Mouse (Mus musculus) layer of hippocampus, postnatal 10 days (tissue): ENCODE measurements at regions not wholly inside any gene's neighbourhood (a gene's known extent, or its start where the extent isn't known, plus 50 kb on each side); places are given as distances from the start of the nearest gene placed in this dataset.

ENCODE experiments used
- DNase-seq, 2 experiments: peaks; one replicate each; pipeline ENCODE4 v3.0.0; 2021; ENCODE audit warnings: low spot score in 2 of 2

DNA sequence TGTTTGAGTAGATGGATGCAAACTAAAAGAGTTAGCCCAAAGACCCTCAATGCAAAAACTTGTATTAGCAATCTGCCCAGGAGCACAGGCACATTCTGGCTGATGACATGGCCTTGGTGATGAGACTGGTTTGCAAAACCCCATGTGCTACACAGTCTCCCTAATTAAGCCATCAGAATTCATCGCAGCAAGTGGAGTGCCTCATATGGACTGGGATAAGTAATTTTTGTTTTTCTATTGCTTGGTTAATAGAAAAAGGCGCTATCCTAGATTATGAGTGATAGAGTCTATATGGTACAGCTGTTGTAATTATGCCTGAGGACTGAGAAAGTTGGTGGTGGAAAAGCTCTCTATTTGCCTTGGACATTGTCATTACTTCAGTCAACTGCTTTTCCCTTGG, 155.2 kb upstream of the Robo1 start:
- no peak for DNase-seq

DNA sequence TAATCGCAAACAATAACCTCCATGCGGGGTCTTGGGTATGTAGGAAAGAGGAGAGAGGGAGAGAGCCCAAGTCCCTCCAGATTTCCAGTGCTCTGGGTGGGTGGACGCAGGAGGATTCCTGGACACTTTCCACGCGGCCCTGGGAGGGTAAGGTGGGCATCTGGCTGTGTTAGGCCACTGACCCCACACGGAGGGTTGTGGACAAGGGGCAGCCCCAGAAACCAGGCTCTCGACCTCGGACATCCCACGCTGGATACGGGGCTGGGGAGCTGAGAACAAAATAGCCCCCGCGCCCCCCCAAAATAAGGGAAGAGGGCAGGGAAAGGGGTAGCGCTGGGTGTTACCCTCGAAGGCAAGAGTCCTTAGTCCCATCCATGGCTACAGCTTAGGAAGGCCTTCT, 150.2 kb upstream of the Robo1 start:
- DNase-seq: no peak

DNA sequence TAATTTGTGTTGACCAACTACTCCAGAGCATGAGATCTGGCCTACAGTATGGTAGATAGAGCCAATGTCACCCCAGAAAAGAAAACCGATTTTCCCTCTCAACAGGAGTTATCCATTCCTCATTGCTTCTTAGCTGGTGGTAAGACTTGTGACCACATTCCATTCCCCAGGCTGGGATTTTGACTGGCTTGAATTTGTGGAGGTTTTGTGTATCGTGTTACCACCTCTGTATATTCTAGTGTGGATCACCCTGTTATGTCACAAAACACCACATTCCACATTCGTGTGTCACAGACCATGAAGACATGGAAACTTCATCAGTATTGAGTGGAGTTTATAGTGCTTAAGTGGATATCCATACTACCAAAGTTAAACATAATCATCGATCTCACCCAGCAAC, 148.7 kb upstream of the Robo1 start:
- no peak for DNase-seq

GRCm38 (mm10) chr16:72175727-72176126, 132.4 kb upstream of the Robo1 start:
- DNase-seq: no peak

DNA sequence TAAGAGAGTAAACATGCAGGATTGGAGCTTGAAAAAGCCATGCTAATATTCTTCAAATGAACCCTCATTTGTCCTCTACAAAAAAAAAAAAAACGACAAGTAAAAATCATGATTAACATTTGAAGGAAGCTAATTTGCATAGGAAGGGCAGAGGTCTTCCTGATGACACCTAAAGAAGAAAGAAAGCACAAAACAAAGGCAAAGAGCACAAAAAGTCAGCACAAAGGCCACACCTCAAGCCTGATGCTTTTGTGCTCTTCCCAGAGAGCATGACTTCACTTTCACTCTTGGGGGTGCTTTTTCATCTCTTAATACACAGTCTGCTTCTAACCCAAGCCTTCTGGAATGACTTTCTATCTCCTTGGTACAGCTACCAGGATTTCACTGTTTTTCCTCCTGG, 113.8 kb upstream of the Robo1 start:
- no peak for DNase-seq

GRCm38 (mm10) chr16:72215360-72216013, 92.6 kb upstream of the Robo1 start:
- DNase-seq: peak; percentile 72 to 78

GRCm38 (mm10) chr16:72218021-72218420, 90.1 kb upstream of the Robo1 start:
- DNase-seq: no peak

GRCm38 (mm10) chr16:72221912-72222502, 86.1 kb upstream of the Robo1 start:
- DNase-seq: peak in 1 of 2 experiments; percentile 20

GRCm38 (mm10) chr16:72223860-72224259, 84.2 kb upstream of the Robo1 start:
- no peak for DNase-seq

DNA sequence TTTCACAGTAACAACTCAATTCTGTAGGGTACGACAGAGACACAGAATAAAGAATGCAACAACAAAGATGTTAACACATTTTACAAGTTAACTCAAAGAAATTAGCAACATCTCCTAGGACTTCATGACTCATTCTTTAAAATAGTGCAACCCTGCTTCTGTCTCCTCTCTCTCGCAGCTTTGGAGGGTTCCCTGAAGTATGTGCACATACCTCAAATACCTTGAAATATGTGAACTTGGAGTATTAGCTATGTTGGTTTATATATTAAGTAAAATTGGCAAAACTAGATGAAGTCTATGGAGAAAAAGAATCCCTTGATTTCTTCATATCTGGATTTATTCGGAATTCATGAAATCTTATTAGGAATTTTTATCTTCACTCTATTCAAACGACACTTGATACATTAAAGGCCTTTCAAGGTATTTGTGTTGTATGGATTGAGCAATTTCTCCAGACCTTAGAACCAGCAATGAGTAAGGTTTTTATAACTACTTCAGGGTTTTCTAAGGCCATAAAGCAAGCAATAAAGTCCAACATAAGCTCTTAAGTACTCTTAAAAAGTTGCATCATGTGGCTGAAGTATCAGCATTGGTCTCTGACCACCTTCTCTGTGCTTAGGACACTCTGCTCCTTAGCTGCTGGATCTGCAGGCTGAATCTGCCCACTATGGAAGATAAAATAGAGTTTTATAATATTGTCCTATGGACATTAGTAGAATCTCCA, 82.8 kb upstream of the Robo1 start:
- no peak for DNase-seq

DNA sequence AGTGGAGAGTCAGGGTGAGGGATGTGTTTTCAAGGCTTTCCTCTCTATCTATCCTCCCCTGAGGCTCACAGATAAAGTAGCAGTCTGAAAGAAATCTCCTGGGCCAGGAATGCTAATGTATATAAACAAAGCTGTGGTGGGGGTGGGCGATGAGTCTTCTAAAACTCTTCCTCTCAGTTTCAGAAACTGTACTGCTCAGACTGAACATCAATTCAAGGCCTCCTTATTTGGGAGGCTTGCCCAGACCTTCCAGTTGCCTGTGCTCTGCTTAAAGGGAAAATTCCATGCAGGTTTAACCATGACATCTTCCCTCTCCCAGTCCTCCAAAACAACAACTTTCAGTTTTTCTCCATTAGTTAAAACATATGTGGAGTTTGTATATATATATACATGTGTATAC, 73.7 kb upstream of the Robo1 start:
- no peak for DNase-seq

- DNase-seq: no peak
Observed at GRCm38 (mm10) chr16:72239631-72240030, 68.5 kb upstream of the Robo1 start.

GRCm38 (mm10) chr16:72256388-72256787, 51.7 kb upstream of the Robo1 start:
- DNase-seq: no peak
